Mouse (Mus musculus) limb, embryonic 12.5 days (tissue): ENCODE data around the gene Adam10. TPM values are rescaled to one million over a fixed set of nuclear protein-coding genes. Genes with fewer than 3 reads are reported as not detected.

Experiments used
- ATAC-seq: fragments of 200-750 bp; cut with Nextera tagmentation; 2 replicates; pipeline ENCODE4 v1.8.0; 2017; ENCODE audit warnings: low read depth, moderate TSS enrichment; ENCODE audit not compliant: insufficient number of reproducible peaks, insufficient read depth, low FRiP score, low TSS enrichment
- H3K27ac ChIP-seq: fragments of 300-500 bp; sonication (generic); 2 replicates; pipeline ENCODE4 v1.5.1; 2016; ENCODE audit warnings: mild to moderate bottlenecking, moderate library complexity
- H3K27me3 ChIP-seq: fragments of 300-500 bp; sonication (generic); 2 replicates; pipeline ENCODE4 v1.6.1; 2016; ENCODE audit warnings: mild to moderate bottlenecking, moderate library complexity
- H3K36me3 ChIP-seq: fragments of 300-500 bp; sonication (generic); 2 replicates; pipeline ENCODE4 v1.6.1; 2016; ENCODE audit warnings: mild to moderate bottlenecking, moderate library complexity
- H3K4me1 ChIP-seq: fragments of 300-500 bp; sonication (generic); replicated peaks from 2 replicates; pipeline ENCODE4 v1.6.1; 2016
- H3K4me2 ChIP-seq: fragments of 300-500 bp; sonication (generic); 2 replicates; pipeline ENCODE4 v1.6.1; 2016; ENCODE audit warnings: mild to moderate bottlenecking, moderate library complexity
- H3K4me3 ChIP-seq: fragments of 300-500 bp; sonication (generic); replicated peaks from 2 replicates; pipeline ENCODE4 v1.5.1; 2016; ENCODE audit warnings: mild to moderate bottlenecking
- H3K9ac ChIP-seq: fragments of 300-500 bp; sonication (generic); replicated peaks from 2 replicates; pipeline ENCODE4 v1.6.1; 2016; ENCODE audit warnings: mild to moderate bottlenecking, moderate library complexity
- H3K9me3 ChIP-seq: fragments of 300-500 bp; sonication (generic); 2 replicates; pipeline ENCODE4 v1.6.1; 2016; ENCODE audit warnings: mild to moderate bottlenecking, moderate library complexity
- WGBS: fragments of 180-500 bp; shearing (Covaris S2); methylation state at CpG from one replicate; pipeline ENCODE4 v1.1.7; 2016; 5-methylcytosine and 5-hydroxymethylcytosine counted together
- polyA plus RNA-seq: library from polyadenylated mRNA; unstranded; fragments of >200 nt; fragmentation: Nextera tagmentation; extraction: Ambion mirVana; gene quantifications from 2 replicates; pipeline ENCODE4 v1.2.1, GENCODE M21; 2016

Gene Adam10
- polyA plus RNA-seq, 1 experiment from 2014 or later = 62.9 TPM

DNA sequence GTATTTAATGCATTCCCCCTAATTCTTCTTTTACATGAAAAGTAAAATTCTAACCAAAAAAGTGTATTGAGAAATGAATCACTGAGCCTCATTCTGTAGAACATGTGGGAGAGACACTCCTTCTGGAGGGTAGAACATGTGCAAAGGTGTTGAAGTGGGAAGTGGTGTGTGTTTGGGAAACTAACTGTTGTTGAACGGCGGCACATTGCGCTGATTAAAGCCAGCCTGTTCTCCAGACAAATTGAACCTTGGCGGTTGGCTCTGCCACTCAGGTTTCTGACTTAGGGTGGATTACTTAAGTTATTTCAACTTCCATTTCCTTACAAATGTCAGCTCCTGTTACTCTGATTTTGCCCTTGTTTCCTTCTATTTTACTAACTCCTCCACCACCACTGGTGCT lies 5.1 kb upstream of the Adam10 start:
- Histone ChIP-seq H3K4me2 (no peak overlapping the region), H3K9me3 (no peaks in the 10 kb centered on the region)
- WGBS = 49% methylated on average over 4 of the region's 4 CpGs

DNA sequence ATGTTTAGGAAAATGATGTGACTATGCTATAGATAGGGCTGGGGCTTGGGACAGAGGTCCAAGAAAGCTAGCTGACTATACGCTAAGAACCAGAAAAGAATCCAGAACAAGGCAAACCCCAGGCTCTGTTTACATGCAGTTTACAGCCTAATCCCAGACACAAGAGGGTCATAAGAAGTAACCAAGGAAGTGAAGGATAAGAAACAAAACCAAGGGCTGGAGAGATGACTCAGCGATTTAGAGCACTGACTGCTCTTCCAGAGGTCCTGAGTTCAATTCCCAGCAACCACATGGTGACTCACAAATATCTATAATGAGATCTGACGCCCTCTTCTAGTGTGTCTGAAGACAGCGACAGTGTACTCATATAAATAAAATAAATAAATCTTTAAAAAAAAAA lies 3.7 kb upstream of the Adam10 start:
- Histone ChIP-seq H3K36me3 (no peaks in the 10 kb centered on the region), H3K9ac (no peak overlapping the region), H3K4me3 (no peak overlapping the region), H3K27ac (no peak overlapping the region), H3K4me2 (no peak overlapping the region), H3K9me3 (no peaks in the 10 kb centered on the region), H3K27me3 (no peaks in the 10 kb centered on the region), H3K4me1 (0 out of 2 replicates have a peak, but pooled peaks cover 3% of the 10 kb centered on the region)
- no peak for ATAC-seq
- WGBS = 84% methylated on average over 4 of the region's 4 CpGs

More for the DNA sequence above, 5.1 kb upstream of the Adam10 start:
- no peaks in the 10 kb centered on the region for H3K27me3 ChIP-seq
- peak overlapping the region; percentile 5; the same call in 1 of the 2 replicates for H3K27ac ChIP-seq
- H3K9ac ChIP-seq = no peak overlapping the region
- H3K36me3 ChIP-seq = no peaks in the 10 kb centered on the region
- ATAC-seq = no peak
- no peak overlapping the region for H3K4me3 ChIP-seq
- H3K4me1 ChIP-seq = 0 out of 2 replicates have a peak, but pooled peaks cover 3% of the 10 kb centered on the region

DNA sequence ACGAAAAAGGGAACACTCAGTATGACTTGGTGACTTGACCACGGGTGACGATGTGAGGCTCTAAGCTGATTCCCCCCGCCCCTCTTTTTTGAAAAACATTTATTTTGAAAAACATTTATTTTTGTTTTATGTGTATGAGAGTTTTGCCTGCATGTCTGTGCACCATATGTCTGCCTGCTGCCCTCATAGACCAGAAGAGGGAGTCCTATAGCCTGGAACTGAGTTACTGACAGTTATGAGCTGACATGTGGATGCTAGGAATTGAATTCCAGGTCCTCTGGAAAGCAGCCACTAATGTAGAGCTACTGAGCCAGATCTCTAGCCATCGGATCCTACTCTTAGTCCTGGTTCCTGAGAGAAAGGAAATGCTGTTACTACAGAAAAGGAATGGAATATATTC lies 2.8 kb upstream of the Adam10 start:
- ATAC-seq = no peak

DNA sequence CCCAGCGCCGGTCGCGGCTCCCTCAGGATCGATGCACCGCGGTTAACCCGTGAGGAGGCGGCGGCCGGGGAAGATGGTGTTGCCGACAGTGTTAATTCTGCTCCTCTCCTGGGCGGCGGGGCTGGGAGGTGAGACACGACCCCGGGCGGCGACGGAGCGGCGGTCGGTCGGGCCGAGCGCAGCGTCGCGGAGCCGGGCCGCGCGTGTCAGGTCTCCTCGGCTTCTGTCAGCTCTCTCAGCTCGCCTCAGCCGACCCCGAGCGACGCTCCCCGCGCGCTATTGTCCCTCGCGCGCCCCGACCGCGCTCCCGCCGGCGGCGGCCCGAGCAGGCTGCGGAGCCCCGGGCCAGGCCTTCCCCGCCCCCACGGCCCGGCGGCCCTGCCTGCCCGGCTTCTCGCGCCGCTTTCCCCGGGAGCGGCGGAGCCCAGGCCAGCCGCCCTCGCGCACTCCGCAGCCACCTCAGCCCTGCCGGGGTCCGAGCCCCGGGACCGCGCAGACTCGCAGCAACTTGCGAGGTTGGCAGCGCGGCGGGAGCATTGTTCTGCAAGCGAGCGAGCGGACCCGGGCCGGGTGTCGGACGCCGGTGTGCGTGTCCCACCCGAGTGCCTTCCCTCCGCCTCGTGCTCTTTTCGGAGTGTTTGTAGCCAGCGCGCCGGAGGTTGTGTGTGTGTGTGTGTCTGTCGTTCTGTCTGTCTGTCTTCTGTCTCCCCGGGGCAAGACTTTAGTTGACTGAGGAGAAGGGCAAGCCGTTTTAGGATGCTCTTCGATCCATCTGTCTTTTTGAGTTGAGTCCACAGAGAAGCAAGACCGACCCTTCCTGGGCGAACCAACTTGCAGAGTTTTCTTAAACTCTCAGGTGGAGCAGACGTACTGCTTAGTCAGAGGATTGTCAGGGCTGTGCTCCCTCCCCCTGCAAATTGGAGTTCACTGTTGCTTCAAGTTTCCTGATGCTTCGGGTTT lies 615 bp downstream of the Adam10 start:
- peaks cover 13% of the 10 kb centered on the region for H3K4me1 ChIP-seq
- WGBS = under 1% methylated on average over 100 of the region's 103 CpGs
- peak; percentile 75 for ATAC-seq
- H3K27ac ChIP-seq = peak overlapping the region; percentile 97
- H3K27me3 ChIP-seq = no peaks in the 10 kb centered on the region
- no peaks in the 10 kb centered on the region for H3K9me3 ChIP-seq
- H3K9ac ChIP-seq = peak overlapping the region; percentile 98
- H3K4me3 ChIP-seq = peak overlapping the region; percentile 97
- H3K36me3 ChIP-seq = no peaks in the 10 kb centered on the region
- peak overlapping the region; percentile 61 for H3K4me2 ChIP-seq

More for the DNA sequence above, 2.8 kb upstream of the Adam10 start:
- no peaks in the 10 kb centered on the region for H3K27me3 ChIP-seq
- no peaks in the 10 kb centered on the region for H3K9me3 ChIP-seq
- no peak overlapping the region for H3K9ac ChIP-seq
- no peak overlapping the region for H3K4me3 ChIP-seq
- 86% methylated on average over 5 of the region's 5 CpGs for WGBS
- H3K4me2 ChIP-seq = no peak overlapping the region
- H3K36me3 ChIP-seq = no peaks in the 10 kb centered on the region
- no peak overlapping the region for H3K27ac ChIP-seq
- 0 out of 2 replicates have a peak, but pooled peaks cover 7% of the 10 kb centered on the region for H3K4me1 ChIP-seq

DNA sequence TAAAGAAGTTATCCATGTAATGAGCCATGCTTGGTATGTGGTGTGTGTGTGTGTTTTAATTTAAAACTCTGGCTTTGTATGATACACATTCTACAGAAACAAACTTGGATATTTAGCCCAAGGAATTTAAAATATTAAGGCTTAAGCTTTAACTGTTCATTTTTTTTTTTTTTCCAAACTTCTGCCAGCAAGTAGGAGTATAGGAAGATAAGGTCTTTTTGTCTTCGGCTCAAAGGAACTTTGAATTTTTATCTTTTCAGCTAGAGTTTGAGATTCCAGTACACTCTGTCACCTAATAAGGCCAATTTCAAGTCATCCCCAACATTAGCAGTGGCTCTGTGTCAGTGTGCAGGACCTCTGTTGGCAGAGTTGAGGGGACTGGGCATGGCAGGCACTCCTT lies 3.4 kb downstream of the Adam10 start:
- no peaks in the 10 kb centered on the region for H3K27me3 ChIP-seq
- ATAC-seq = no peak
- WGBS = 89% methylated on average over 1 of the region's 1 CpGs

DNA sequence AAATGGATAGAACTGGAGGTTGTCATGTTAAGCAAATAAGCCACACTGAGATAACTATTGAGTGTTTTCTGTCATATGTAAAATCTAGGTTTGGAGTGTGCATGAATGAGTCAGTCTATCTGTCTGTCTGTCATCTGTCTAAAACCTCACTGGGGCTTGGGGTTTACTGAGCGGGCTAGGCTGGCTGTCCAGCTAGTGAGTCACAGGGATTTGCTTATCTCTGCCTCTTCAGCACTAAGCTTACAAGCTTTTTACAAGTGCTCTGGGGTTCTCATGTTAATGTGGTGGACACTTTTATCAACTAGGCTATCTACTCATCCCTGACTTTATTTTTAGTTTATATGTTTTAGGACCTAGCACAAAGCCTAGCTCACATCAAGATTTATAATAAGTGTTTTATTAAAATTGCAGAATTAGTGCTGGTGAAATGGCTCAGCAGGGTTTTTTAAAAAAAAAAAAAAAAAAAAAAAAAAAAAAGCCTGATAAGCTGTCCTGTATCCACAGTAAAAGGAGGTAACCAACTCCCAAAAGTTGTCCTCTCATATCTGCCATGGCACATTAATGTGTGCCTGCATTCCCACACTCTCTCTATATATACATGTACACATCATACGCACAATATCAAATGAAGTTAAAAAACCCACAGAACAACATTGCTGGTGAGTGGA lies 9.6 kb downstream of the Adam10 start:
- Histone ChIP-seq H3K27me3 (no peaks in the 10 kb centered on the region), H3K27ac (no peak overlapping the region), H3K9me3 (no peaks in the 10 kb centered on the region), H3K4me3 (no peak overlapping the region), H3K4me1 (no peaks in the 10 kb centered on the region), H3K36me3 (no peaks in the 10 kb centered on the region), H3K4me2 (no peak overlapping the region), H3K9ac (no peak overlapping the region)
- 90% methylated on average over 2 of the region's 2 CpGs for WGBS
- ATAC-seq = no peak

More for the DNA sequence above, 3.4 kb downstream of the Adam10 start:
- no peak overlapping the region for H3K27ac ChIP-seq
- no peaks in the 10 kb centered on the region for H3K36me3 ChIP-seq
- peaks cover 13% of the 10 kb centered on the region for H3K4me1 ChIP-seq
- H3K4me2 ChIP-seq = no peak overlapping the region
- no peak overlapping the region for H3K9ac ChIP-seq
- no peaks in the 10 kb centered on the region for H3K9me3 ChIP-seq
- H3K4me3 ChIP-seq = no peak overlapping the region

DNA sequence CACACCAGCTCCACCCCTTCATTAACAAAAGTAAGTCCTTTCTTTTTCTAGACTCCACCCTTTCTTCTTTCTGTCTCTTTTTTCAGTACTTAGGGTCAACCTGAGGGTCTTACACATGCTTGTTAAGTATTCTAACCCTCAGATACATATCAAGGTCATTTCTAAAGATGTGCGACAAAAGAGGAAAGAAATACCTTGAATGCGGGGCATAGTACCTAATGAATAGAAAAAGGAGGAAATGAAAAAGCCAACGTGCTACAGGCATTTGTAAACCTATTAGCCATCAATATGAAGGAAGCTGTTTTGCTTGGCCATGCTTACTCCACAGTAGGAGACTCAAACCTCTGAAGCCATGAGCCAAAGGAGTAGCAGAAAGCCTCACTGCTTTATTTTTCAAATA lies 11.1 kb downstream of the Adam10 start:
- ATAC-seq = no peak
- Histone ChIP-seq H3K27me3 (no peaks in the 10 kb centered on the region), H3K36me3 (no peaks in the 10 kb centered on the region), H3K4me2 (no peak overlapping the region), H3K27ac (no peak overlapping the region), H3K4me1 (0 out of 2 replicates have a peak, but pooled peaks cover 4% of the 10 kb centered on the region), H3K9ac (no peak overlapping the region), H3K4me3 (no peak overlapping the region), H3K9me3 (no peaks in the 10 kb centered on the region)
- 85% methylated on average over 3 of the region's 3 CpGs for WGBS

DNA sequence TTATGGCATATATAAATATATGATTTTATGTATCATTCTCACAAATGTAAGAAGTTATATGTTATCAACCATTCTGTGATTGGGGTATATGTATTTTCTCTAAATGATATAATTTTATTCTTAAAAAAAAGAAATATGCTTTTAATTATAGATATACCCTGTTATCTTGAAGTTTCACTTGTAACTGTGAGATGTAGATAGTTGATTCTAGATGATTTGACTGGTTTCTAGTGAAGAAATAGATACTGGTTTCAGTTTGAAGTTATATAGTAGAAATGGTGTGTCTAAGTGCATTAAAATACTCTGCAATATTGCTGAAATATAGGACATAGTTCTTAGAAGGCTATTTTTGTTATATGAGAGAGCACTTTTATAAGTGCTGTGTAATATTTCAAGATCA lies 11.8 kb downstream of the Adam10 start:
- 0 out of 2 replicates have a peak, but pooled peaks cover 4% of the 10 kb centered on the region for H3K4me1 ChIP-seq
- ATAC-seq = no peak
- H3K4me2 ChIP-seq = no peak overlapping the region
- no peak overlapping the region for H3K9ac ChIP-seq
- no peak overlapping the region for H3K27ac ChIP-seq
- no peaks in the 10 kb centered on the region for H3K27me3 ChIP-seq
- H3K4me3 ChIP-seq = no peak overlapping the region
- H3K9me3 ChIP-seq = no peaks in the 10 kb centered on the region
- no peaks in the 10 kb centered on the region for H3K36me3 ChIP-seq

DNA sequence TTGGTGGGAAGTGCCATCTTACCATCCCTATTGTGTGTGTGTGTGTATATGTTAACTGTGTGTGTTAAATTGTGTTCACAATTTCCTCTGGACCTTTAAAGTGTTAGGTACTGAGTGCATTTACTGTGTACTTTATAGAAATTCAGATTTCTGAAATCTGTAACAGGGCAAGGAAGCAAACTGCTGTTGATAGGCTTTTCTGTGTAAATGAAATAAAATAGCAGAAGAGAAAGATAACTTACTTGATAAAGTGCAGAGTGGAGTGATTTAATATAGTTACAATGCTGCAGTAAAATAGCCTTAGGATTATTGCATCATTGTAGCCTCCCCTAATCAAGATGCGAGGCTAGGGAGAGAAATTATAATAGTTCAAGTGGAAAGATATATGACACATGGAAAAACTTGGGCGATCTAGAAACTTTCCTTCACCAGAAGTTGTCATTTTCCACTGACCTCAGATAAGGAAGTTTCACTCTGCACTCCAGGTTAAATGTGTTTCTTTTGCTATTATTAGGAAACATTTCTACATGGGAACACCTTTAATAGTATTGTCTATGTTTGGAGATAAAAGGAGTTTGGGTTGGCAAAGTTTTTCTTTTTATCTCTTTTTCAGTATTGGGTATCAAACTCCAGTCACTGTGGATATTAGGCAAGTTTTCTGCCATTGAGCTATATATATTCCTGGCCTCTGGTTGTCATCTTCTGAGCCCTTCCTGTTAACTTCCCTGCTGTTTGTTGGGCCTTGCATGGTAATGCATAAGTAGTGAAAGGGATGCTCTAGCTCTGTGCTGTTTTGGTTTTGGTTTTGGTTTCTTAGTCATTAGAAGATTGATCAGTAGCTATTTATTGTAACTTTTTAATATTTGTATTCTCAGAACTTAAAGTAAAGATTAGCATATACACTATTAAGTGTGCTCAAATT lies 13.2 kb downstream of the Adam10 start:
- H3K27ac ChIP-seq = no peak overlapping the region
- no peak overlapping the region for H3K9ac ChIP-seq
- H3K36me3 ChIP-seq = no peaks in the 10 kb centered on the region
- H3K4me2 ChIP-seq = no peak overlapping the region
- no peaks in the 10 kb centered on the region for H3K9me3 ChIP-seq
- no peak for ATAC-seq
- 84% methylated on average over 2 of the region's 2 CpGs for WGBS
- H3K4me1 ChIP-seq = 0 out of 2 replicates have a peak, but pooled peaks cover 4% of the 10 kb centered on the region
- H3K27me3 ChIP-seq = no peaks in the 10 kb centered on the region
- no peak overlapping the region for H3K4me3 ChIP-seq

DNA sequence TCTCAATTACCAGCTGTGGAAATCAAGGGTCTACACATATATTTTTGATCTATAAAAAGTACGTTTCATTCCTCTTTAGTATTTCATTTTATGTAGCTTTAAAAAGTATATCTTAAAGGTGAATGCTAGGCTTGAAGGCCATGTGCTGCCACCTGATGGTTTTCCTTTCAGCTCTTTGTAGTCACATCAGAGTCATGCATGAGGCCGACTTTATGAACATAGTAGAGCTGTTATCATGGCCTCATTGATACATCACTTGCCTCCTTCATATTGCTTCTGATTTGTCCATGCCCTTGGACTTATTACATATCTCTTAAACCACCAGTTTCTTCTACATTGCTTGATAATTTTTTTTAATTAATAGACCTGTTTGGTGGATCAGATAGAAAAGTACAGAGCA lies 16.9 kb downstream of the Adam10 start:
- Histone ChIP-seq H3K9ac (no peak overlapping the region), H3K9me3 (no peaks in the 10 kb centered on the region), H3K36me3 (no peaks in the 10 kb centered on the region), H3K4me3 (no peak overlapping the region), H3K4me1 (0 out of 2 replicates have a peak, but pooled peaks cover 4% of the 10 kb centered on the region), H3K27ac (no peak overlapping the region), H3K27me3 (no peaks in the 10 kb centered on the region), H3K4me2 (no peak overlapping the region)
- 93% methylated on average over 2 of the region's 2 CpGs for WGBS
- no peak for ATAC-seq
